Mouse (Mus musculus): ENCODE measurements around the gene Wdr81.

DNA sequence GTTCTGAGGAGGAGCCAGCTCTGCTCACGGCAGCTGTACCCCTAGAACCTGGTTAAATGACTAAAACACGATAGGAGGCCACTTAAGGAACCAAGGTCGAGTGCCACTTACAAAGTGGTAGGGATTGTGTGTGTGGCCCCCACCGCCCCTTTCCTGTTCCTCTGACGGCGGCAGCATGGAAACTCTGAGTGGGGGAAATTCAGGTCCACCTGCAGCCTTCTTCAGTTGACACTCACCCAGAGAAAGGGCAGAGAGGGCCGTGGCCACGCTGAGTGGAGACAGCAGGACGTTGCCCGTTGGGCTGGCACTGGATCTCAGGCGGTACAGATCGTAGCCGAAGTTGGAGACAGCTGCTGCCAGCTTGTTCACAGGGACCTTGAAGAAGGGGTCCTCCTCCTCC lies 38.5 kb downstream of the Wdr81 start:
- no peak for TF ChIP-seq EP300 (IDR thresholded peaks at IDR 0.05)
- TF ChIP-seq CTCF (IDR thresholded peaks at IDR 0.05): no peak
